Mouse (Mus musculus): Measurements from ENCODE around the gene Prkce. TPM values are rescaled to one million over a fixed set of nuclear protein-coding genes. Genes with fewer than 3 reads are reported as not detected.

Prkce gene
- polyA plus RNA-seq, 1 experiment: 1.9 TPM

- Histone ChIP-seq H3K79me2 (ENCODE audit: control insufficient read depth, insufficient read depth) (no peaks in the 10 kb centered on the region), H3ac (ENCODE audit: control insufficient read depth, insufficient read length) (no peak overlapping the region), H3K4me3 (no peak overlapping the region), H3K4me2 (ENCODE audit: low read depth) (no peak overlapping the region), H3K36me3 (ENCODE audit: control insufficient read depth, insufficient read depth) (no peaks in the 10 kb centered on the region), H3K27me3 (ENCODE audit: control insufficient read depth, insufficient read depth, insufficient read length) (no peaks in the 10 kb centered on the region)
- no peak for TF ChIP-seq POLR2A (IDR thresholded peaks at IDR 0.05; ENCODE audit: insufficient read length, low read depth)
- TF ChIP-seq MAX (IDR thresholded peaks at IDR 0.05; ENCODE audit: low read depth): no peak
- no peak for TF ChIP-seq CEBPB (IDR thresholded peaks at IDR 0.05; ENCODE audit: insufficient read depth, poor library complexity, severe bottlenecking)
- no peak for TF ChIP-seq E2F4 (IDR thresholded peaks at IDR 0.05; ENCODE audit: insufficient read depth)
- no peak for TF ChIP-seq POLR2AphosphoS2 (IDR thresholded peaks at IDR 0.05; ENCODE audit: insufficient read length, low read depth)
- TF ChIP-seq REST (IDR thresholded peaks at IDR 0.05; ENCODE audit: insufficient read depth, insufficient read length): no peak
- no peak for TF ChIP-seq TCF3 (IDR thresholded peaks at IDR 0.05; ENCODE audit: insufficient read length, low read depth)
- TF ChIP-seq MYOG (IDR thresholded peaks at IDR 0.05; ENCODE audit: control insufficient read depth in 1 of 3, insufficient read depth in 1 of 3, insufficient read length in 2 of 3, low read depth in 2 of 3): no peak
- TF ChIP-seq USF1 (IDR thresholded peaks at IDR 0.05; ENCODE audit: low read depth): no peak
Measured at GRCm38 (mm10) chr17:86663471-86663870, 495.9 kb downstream of the Prkce start.

GRCm38 (mm10) chr17:86667836-86668600 lies 500.4 kb downstream of the Prkce start:
- H3K27me3 ChIP-seq (ENCODE audit: control insufficient read depth, insufficient read depth, insufficient read length): no peaks in the 10 kb centered on the region
- no peaks in the 10 kb centered on the region for H3K36me3 ChIP-seq (ENCODE audit: control insufficient read depth, insufficient read depth)
- no peak overlapping the region for H3ac ChIP-seq (ENCODE audit: control insufficient read depth, insufficient read length)
- no peak overlapping the region for H3K4me3 ChIP-seq
- H3K4me2 ChIP-seq (ENCODE audit: low read depth): no peak overlapping the region
- no peaks in the 10 kb centered on the region for H3K79me2 ChIP-seq (ENCODE audit: control insufficient read depth, insufficient read depth)
- TF ChIP-seq MAX (IDR thresholded peaks at IDR 0.05; ENCODE audit: low read depth): no peak
- TF ChIP-seq REST (IDR thresholded peaks at IDR 0.05; ENCODE audit: insufficient read depth, insufficient read length): no peak
- no peak for TF ChIP-seq CEBPB (IDR thresholded peaks at IDR 0.05; ENCODE audit: insufficient read depth, poor library complexity, severe bottlenecking)
- TF ChIP-seq SRF (IDR thresholded peaks at IDR 0.05; ENCODE audit: control insufficient read depth, insufficient read length, low read depth): no peak
- TF ChIP-seq MYOD1 (IDR thresholded peaks at IDR 0.05; ENCODE audit: control insufficient read depth in 1 of 3, insufficient read length in 2 of 3, low read depth in 2 of 3): no peak
- TF ChIP-seq E2F4 (IDR thresholded peaks at IDR 0.05; ENCODE audit: insufficient read depth): no peak
- TF ChIP-seq POLR2AphosphoS2 (IDR thresholded peaks at IDR 0.05; ENCODE audit: insufficient read length, low read depth): no peak
- no peak for TF ChIP-seq TCF12 (IDR thresholded peaks at IDR 0.05; ENCODE audit: insufficient read depth, poor library complexity, severe bottlenecking)
- TF ChIP-seq USF1 (IDR thresholded peaks at IDR 0.05; ENCODE audit: low read depth): no peak
- no peak for TF ChIP-seq TCF3 (IDR thresholded peaks at IDR 0.05; ENCODE audit: insufficient read length, low read depth)
- TF ChIP-seq MYOG (IDR thresholded peaks at IDR 0.05; ENCODE audit: control insufficient read depth in 1 of 3, insufficient read depth in 1 of 3, insufficient read length in 2 of 3, low read depth in 2 of 3): no peak
- no peak for TF ChIP-seq POLR2A (IDR thresholded peaks at IDR 0.05; ENCODE audit: insufficient read length, low read depth)

- no peak overlapping the region for H3ac ChIP-seq (ENCODE audit: control insufficient read depth, insufficient read length)
- no peak overlapping the region for H3K4me3 ChIP-seq
- TF ChIP-seq POLR2AphosphoS2 (IDR thresholded peaks at IDR 0.05; ENCODE audit: insufficient read length, low read depth): no peak
- TF ChIP-seq E2F4 (IDR thresholded peaks at IDR 0.05; ENCODE audit: insufficient read depth): no peak
- no peak for TF ChIP-seq USF1 (IDR thresholded peaks at IDR 0.05; ENCODE audit: low read depth)
- TF ChIP-seq TCF12 (IDR thresholded peaks at IDR 0.05; ENCODE audit: insufficient read depth, poor library complexity, severe bottlenecking): no peak
- TF ChIP-seq MYOG (IDR thresholded peaks at IDR 0.05; ENCODE audit: control insufficient read depth in 1 of 3, insufficient read depth in 1 of 3, insufficient read length in 2 of 3, low read depth in 2 of 3): no peak
- no peak overlapping the region for H3K4me2 ChIP-seq (ENCODE audit: low read depth)
- no peaks in the 10 kb centered on the region for H3K79me2 ChIP-seq (ENCODE audit: control insufficient read depth, insufficient read depth)
- H3K27me3 ChIP-seq (ENCODE audit: control insufficient read depth, insufficient read depth, insufficient read length): no peaks in the 10 kb centered on the region
- no peaks in the 10 kb centered on the region for H3K36me3 ChIP-seq (ENCODE audit: control insufficient read depth, insufficient read depth)
Measured at GRCm38 (mm10) chr17:86669641-86670373, 502.2 kb downstream of the Prkce start.

GRCm38 (mm10) chr17:86670731-86671130 lies 503.1 kb downstream of the Prkce start:
- Histone ChIP-seq H3K36me3 (ENCODE audit: control insufficient read depth, insufficient read depth) (no peaks in the 10 kb centered on the region), H3K79me2 (ENCODE audit: control insufficient read depth, insufficient read depth) (no peaks in the 10 kb centered on the region), H3K4me3 (no peak overlapping the region), H3K27me3 (ENCODE audit: control insufficient read depth, insufficient read depth, insufficient read length) (no peaks in the 10 kb centered on the region), H3ac (ENCODE audit: control insufficient read depth, insufficient read length) (no peak overlapping the region), H3K4me2 (ENCODE audit: low read depth) (no peak overlapping the region)
- TF ChIP-seq USF1 (IDR thresholded peaks at IDR 0.05; ENCODE audit: low read depth) (no peak), MYOD1 (IDR thresholded peaks at IDR 0.05; ENCODE audit: control insufficient read depth in 1 of 3, insufficient read length in 2 of 3, low read depth in 2 of 3) (no peak), REST (IDR thresholded peaks at IDR 0.05; ENCODE audit: insufficient read depth, insufficient read length) (no peak), CEBPB (IDR thresholded peaks at IDR 0.05; ENCODE audit: insufficient read depth, poor library complexity, severe bottlenecking) (no peak), E2F4 (IDR thresholded peaks at IDR 0.05; ENCODE audit: insufficient read depth) (no peak), MAX (IDR thresholded peaks at IDR 0.05; ENCODE audit: low read depth) (no peak), TCF12 (IDR thresholded peaks at IDR 0.05; ENCODE audit: insufficient read depth, poor library complexity, severe bottlenecking) (no peak), POLR2A (IDR thresholded peaks at IDR 0.05; ENCODE audit: insufficient read length, low read depth) (no peak), SRF (IDR thresholded peaks at IDR 0.05; ENCODE audit: control insufficient read depth, insufficient read length, low read depth) (no peak), TCF3 (IDR thresholded peaks at IDR 0.05; ENCODE audit: insufficient read length, low read depth) (no peak), POLR2AphosphoS2 (IDR thresholded peaks at IDR 0.05; ENCODE audit: insufficient read length, low read depth) (no peak), MYOG (IDR thresholded peaks at IDR 0.05; ENCODE audit: control insufficient read depth in 1 of 3, insufficient read depth in 1 of 3, insufficient read length in 2 of 3, low read depth in 2 of 3) (no peak)
